8 mouse cellular contexts compared by ENCODE assay signal in genomic region chrX:170674229-170674771, GRCm38 (mm10). TPM values are rescaled to one million over a fixed set of nuclear protein-coding genes. Genes with fewer than 3 reads are reported as not detected.
A peak's percentile ranks its signal among the peaks of the same experiment; 100 is the strongest.
DNase-seq lines count a peak whose midpoint lies in the region; ATAC-seq and TF ChIP-seq lines count a peak whose summit lies in the region.
"Had no signal": no experiment of that assay in that cellular context is flagged by ENCODE, and none has a peak within 500 bp of the region (broad histone marks: within the 10 kb centered on the region; RNA-seq: fewer than 3 reads in every experiment).

No protein-coding gene starts in this region.

- 83% methylated on average over 26 of the region's 27 CpGs for WGBS in hindbrain, embryonic 12.5 days
- 69% methylated on average over 27 of the region's 27 CpGs for WGBS in liver, embryonic 14.5 days (ENCODE audit: insufficient replicate concordance)

- peak; percentile 10 to 24 for DNase-seq in left cerebral cortex, adult 18-20 months (ENCODE audit: low spot score in 2 of 2)
- no peak for DNase-seq in left cerebral cortex, postnatal 36 days (ENCODE audit: low spot score in 2 of 2)
- peak; percentile 20 for DNase-seq in embryo, embryonic 9.5 days (ENCODE audit: extremely low spot score)
- DNase-seq in liver, embryonic 14.5 days (ENCODE audit: low read depth in 3 of 3, low spot score in 3 of 3) = no peak
- peak; percentile 17 for DNase-seq in right cerebral cortex, postnatal 25 days

- H3K4me1 ChIP-seq in hindbrain, embryonic 12.5 days = no peaks in the 10 kb centered on the region
- H3K4me1 ChIP-seq in liver, embryonic 14.5 days (replicated peaks; ENCODE audit: control insufficient read depth in 2 of 2, insufficient read depth in 2 of 2, low read length in 1 of 2) = no peaks in the 10 kb centered on the region

- H3K27me3 ChIP-seq in hindbrain, embryonic 12.5 days = no peaks in the 10 kb centered on the region
- H3K27me3 ChIP-seq in liver, embryonic 14.5 days (ENCODE audit: control insufficient read depth, insufficient read depth, low read length) = no peaks in the 10 kb centered on the region

- H3K9me3 ChIP-seq in hindbrain, embryonic 12.5 days (replicated peaks) = peaks cover 53% of the 10 kb centered on the region
- peaks cover 52% of the 10 kb centered on the region for H3K9me3 ChIP-seq in liver, embryonic 14.5 days (ENCODE audit: control insufficient read depth, low read length)

- H3K4me3 ChIP-seq in hindbrain, embryonic 12.5 days = peak overlapping the region; percentile 16; the same call in 1 of the 2 replicates
- H3K4me3 ChIP-seq in liver, embryonic 14.5 days (ENCODE audit: insufficient read depth in 1 of 2, low read depth in 2 of 2, low read length in 2 of 2) = peak overlapping the region in 1 of 2 experiments; percentile 6; a peak in 1 of 4 replicates

- H3K4me2 ChIP-seq in hindbrain, embryonic 12.5 days (replicated peaks) = no peak overlapping the region
- H3K4me2 ChIP-seq in liver, embryonic 14.5 days (ENCODE audit: low read depth) = no peak overlapping the region

- peak; percentile 12 for ATAC-seq in activated CD4-positive, CD25-positive, alpha-beta regulatory T cell, adult 4 months
- 0 out of 2 replicates have a peak, but pooled peaks have one; percentile 61 for ATAC-seq in hindbrain, embryonic 12.5 days (ENCODE audit: low FRiP score)
- peak; percentile 36; the same call in 1 of the 2 replicates for ATAC-seq in liver, embryonic 14.5 days (ENCODE audit: insufficient read depth)

- H3K27ac ChIP-seq in hindbrain, embryonic 12.5 days = no peak overlapping the region
- H3K27ac ChIP-seq in liver, embryonic 14.5 days = no peak overlapping the region

- no peak for TF ChIP-seq CTCF in liver, embryonic 14.5 days (IDR thresholded peaks at IDR 0.05; ENCODE audit: low read depth)

- intact Hi-C loops in left cerebral cortex, postnatal 36 days (cut with DNase I) = no loop called here

- TF ChIP-seq EP300 in liver, embryonic 14.5 days (IDR thresholded peaks at IDR 0.05; ENCODE audit: low read depth) = no peak

- H3K36me3 ChIP-seq in hindbrain, embryonic 12.5 days = peaks cover 37% of the 10 kb centered on the region
- no peaks in the 10 kb centered on the region; the same call in 1 of the 2 replicates for H3K36me3 ChIP-seq in liver, embryonic 14.5 days (replicated peaks; ENCODE audit: control insufficient read depth, insufficient read depth, low read depth)

- H3K9ac ChIP-seq in hindbrain, embryonic 12.5 days = no peak overlapping the region
- H3K9ac ChIP-seq in liver, embryonic 14.5 days (replicated peaks) = no peak overlapping the region

RNA-seq across cellular contexts. Expression of gene Asmt, which starts 1.9 kb away (rescaled TPM):
- total RNA-seq in left cerebral cortex, adult 18-20 months (2021) = not detected
- total RNA-seq in left cerebral cortex, postnatal 36 days (2021) = not detected
- not detected for polyA plus RNA-seq in activated CD4-positive, CD25-positive, alpha-beta regulatory T cell, adult 4 months (2017; shearing (Covaris generic))
- not detected in 2 replicates for polyA plus RNA-seq in hindbrain, embryonic 12.5 days (2016; fragmentation: Nextera tagmentation; extraction: Ambion mirVana)
- polyA plus RNA-seq in liver, embryonic 14.5 days (2012; rRNA removed) = not detected in 2 replicates
- polyA plus RNA-seq in liver, embryonic 14.5 days (2014; fragmentation: Nextera tagmentation; extraction: Ambion mirVana) = not detected in 2 replicates
- total RNA-seq: left cerebral cortex, adult 8-10 months had no signal

Comparison
In these comparisons a context has a peak if more than half of its experiments do, and no peak if none do; other contexts are left out.
1. DNase-seq: peak in left cerebral cortex, adult 18-20 months (2 of 2), embryo, embryonic 9.5 days (single experiment) and right cerebral cortex, postnatal 25 days (single experiment); none in left cerebral cortex, postnatal 36 days (0 of 2) and liver, embryonic 14.5 days (0 of 3).
2. Peak in every context shown above with its lines, with median percentiles within 50 percentile points of each other: ATAC-seq.